Mouse (Mus musculus) brain, adult 2 months (tissue): ENCODE measurements around the gene Gm29735.
"Not testable (repeated sequence)": the region's sequence is repeated elsewhere in the genome, so short reads cannot be mapped to it uniquely, and the experiment has no call there.

Experiments used
- DNase-seq: peaks from one replicate; pipeline ENCODE4 v3.0.0; 2011; ENCODE audit warnings: low read depth, low spot score

Gm29735 gene

GRCm38 (mm10) chr7:142157013-142157412 is at the start of gene Gm29735:
TSS of gene Gm29735 (minus strand) at chr7:142157113.
- DNase-seq, result not testable (repeated sequence)

GRCm38 (mm10) chr7:142205488-142205887 is 48.6 kb upstream of the Gm29735 start:
- DNase-seq, result no peak

GRCm38 (mm10) chr7:142201064-142201463 is 44.2 kb upstream of the Gm29735 start, which contains the start of gene Krtap5-3:
TSS of gene Krtap5-3 (plus strand) at chr7:142201364.
- DNase-seq, result no peak

- DNase-seq, result peak; percentile 73
Observed at GRCm38 (mm10) chr7:142198748-142199147, 41.8 kb upstream of the Gm29735 start.

- DNase-seq, result no peak
Observed at GRCm38 (mm10) chr7:142190289-142190688, 33.4 kb upstream of the Gm29735 start, which contains the start of gene Gm10153. TSS of gene Gm10153 (minus strand) at chr7:142190389.

GRCm38 (mm10) chr7:142188156-142188555 is 31.2 kb upstream of the Gm29735 start:
- DNase-seq, result no peak

GRCm38 (mm10) chr7:142181021-142181420 is 24.1 kb upstream of the Gm29735 start:
- DNase-seq, result no peak

GRCm38 (mm10) chr7:142178685-142179084 is 21.8 kb upstream of the Gm29735 start:
- DNase-seq, result peak; percentile 49

GRCm38 (mm10) chr7:142175905-142176304 is 19.0 kb upstream of the Gm29735 start, which contains the start of gene Krtap5-2:
TSS of gene Krtap5-2 (minus strand) at chr7:142176005.
- not testable (repeated sequence) for DNase-seq

GRCm38 (mm10) chr7:142169836-142170235 is 12.9 kb upstream of the Gm29735 start:
- peak; percentile 56 for DNase-seq

GRCm38 (mm10) chr7:142165639-142166038 is 8.7 kb upstream of the Gm29735 start, which contains the start of gene Gm4553:
TSS of gene Gm4553 (minus strand) at chr7:142165739.
- DNase-seq, result not testable (repeated sequence)

- no peak for DNase-seq
Observed at GRCm38 (mm10) chr7:142159366-142159765, 2.5 kb upstream of the Gm29735 start.

GRCm38 (mm10) chr7:142155308-142155707 is 1.6 kb downstream of the Gm29735 start:
- no peak for DNase-seq

GRCm38 (mm10) chr7:142152191-142152590 is 4.7 kb downstream of the Gm29735 start:
- peak; percentile 8 for DNase-seq

- DNase-seq, result no peak
Observed at GRCm38 (mm10) chr7:142148633-142149032, 8.3 kb downstream of the Gm29735 start.

GRCm38 (mm10) chr7:142146033-142146432 is 10.9 kb downstream of the Gm29735 start:
- DNase-seq, result peak; percentile 75

- DNase-seq, result peak; percentile 76
Observed at GRCm38 (mm10) chr7:142145413-142145940, 11.4 kb downstream of the Gm29735 start.

GRCm38 (mm10) chr7:142144507-142144906 is 12.4 kb downstream of the Gm29735 start, which contains the start of gene Gm45337:
TSS of gene Gm45337 (minus strand) at chr7:142144607.
- DNase-seq, result no peak

- DNase-seq, result not testable (repeated sequence)
Observed at GRCm38 (mm10) chr7:142143506-142144010, 13.4 kb downstream of the Gm29735 start.

- no peak for DNase-seq
Observed at GRCm38 (mm10) chr7:142140696-142141095, 16.2 kb downstream of the Gm29735 start.

- DNase-seq, result not testable (repeated sequence)
Observed at GRCm38 (mm10) chr7:142135934-142136333, 21.0 kb downstream of the Gm29735 start, which contains the start of gene Gm39115. TSS of gene Gm39115 (minus strand) at chr7:142136034.

GRCm38 (mm10) chr7:142134206-142134995 is 22.5 kb downstream of the Gm29735 start:
- peak; percentile 32 for DNase-seq
